Mouse (Mus musculus): ENCODE results near the gene Tfdp1. TPM values are rescaled to one million over a fixed set of nuclear protein-coding genes. Genes with fewer than 3 reads are reported as not detected.

Tfdp1 gene
- polyA plus RNA-seq, 1 experiment from 2014 or later = 88.3 TPM

DNA sequence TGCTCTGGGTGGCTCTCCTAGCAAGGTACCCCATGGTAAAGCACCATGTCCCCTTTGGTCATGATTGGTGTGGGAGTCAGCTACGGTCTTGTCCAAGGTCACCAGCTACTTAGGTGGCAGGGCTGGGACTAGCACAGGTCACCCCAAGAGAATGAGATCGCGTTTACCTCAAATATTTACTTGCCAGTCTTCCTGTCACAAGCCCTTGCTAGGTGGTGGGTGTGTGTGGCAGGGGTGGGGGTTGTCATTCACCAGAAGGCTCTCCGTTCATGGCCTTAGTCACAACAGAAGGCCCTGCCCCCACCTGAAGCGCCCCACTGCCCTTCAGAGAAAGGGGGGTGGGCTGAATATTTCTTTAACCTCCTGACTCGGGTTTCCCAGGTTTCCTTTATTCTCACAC, 65.0 kb downstream of the Tfdp1 start:
- Histone ChIP-seq H3K9me3 (no peaks in the 10 kb centered on the region), H3K36me3 (replicated peaks) (no peaks in the 10 kb centered on the region), H3K4me1 (no peaks in the 10 kb centered on the region), H3K4me3 (no peak overlapping the region), H3K9ac (no peak overlapping the region), H3K4me2 (no peak overlapping the region), H3K27ac (no peak overlapping the region), H3K27me3 (replicated peaks) (no peaks in the 10 kb centered on the region)
- 77% methylated on average over 6 of the region's 6 CpGs for WGBS
- no peak for ATAC-seq (replicated peaks)

DNA sequence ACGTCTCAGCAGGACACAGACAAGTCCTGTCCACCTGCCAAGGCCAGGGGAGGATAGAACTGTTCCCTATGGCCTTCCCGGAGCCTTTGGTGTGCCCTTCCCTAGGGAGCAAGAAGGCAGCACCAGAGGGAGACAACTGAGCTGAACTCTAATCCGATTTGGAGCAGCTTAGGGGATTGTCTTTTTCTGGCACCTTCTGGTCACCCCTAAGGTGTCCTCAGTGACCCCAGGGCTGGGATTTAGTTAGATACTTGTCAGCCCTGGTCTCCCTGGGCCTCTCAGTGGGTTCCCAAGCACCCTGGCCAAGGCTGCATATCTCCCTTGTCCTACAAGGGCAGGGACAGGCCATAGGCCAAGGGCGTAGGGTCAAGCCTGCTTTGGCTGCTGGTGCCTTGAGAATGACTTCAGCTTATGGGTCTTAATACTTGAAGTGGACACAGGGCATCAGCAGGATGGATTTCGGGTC, 66.1 kb downstream of the Tfdp1 start, which contains the start of gene Grk1:
TSS of gene Grk1 (plus strand) at position 416 of the 466 bp plus-strand sequence.
- Histone ChIP-seq H3K36me3 (replicated peaks) (no peaks in the 10 kb centered on the region), H3K4me3 (no peak within 1 kb of the TSS), H3K9me3 (no peaks in the 10 kb centered on the region), H3K27me3 (replicated peaks) (no peaks in the 10 kb centered on the region), H3K4me1 (no peaks in the 10 kb centered on the region), H3K4me2 (no peak within 1 kb of the TSS), H3K9ac (no peak within 1 kb of the TSS), H3K27ac (no peak within 1 kb of the TSS)
- no peak for ATAC-seq (replicated peaks)
- 82% methylated on average over 5 of the region's 5 CpGs for WGBS

DNA sequence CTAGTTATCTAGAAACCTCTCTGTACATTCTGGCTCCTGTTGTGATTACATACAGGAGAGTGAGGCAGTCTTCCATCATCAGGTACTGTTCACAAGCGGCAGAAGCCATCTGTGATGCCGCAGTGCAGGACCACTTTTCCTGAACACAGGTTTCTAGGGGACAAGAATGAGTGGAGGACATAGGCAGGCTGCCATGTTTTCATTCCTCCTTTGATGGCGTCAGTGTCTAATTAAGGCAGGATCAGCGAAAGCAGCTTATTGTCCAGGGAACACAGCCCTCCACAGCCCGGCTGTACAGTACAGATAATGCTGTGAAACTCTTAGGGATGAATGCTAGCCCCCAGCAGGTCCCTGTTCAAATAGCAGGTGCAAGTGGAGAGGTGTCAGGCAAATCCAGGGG, 67.5 kb downstream of the Tfdp1 start:
- Histone ChIP-seq H3K4me1 (no peaks in the 10 kb centered on the region), H3K4me3 (no peak overlapping the region), H3K9ac (no peak overlapping the region), H3K27me3 (replicated peaks) (no peaks in the 10 kb centered on the region), H3K4me2 (no peak overlapping the region), H3K27ac (no peak overlapping the region), H3K36me3 (replicated peaks) (no peaks in the 10 kb centered on the region), H3K9me3 (no peaks in the 10 kb centered on the region)
- 53% methylated on average over 5 of the region's 5 CpGs for WGBS
- no peak for ATAC-seq (replicated peaks)

DNA sequence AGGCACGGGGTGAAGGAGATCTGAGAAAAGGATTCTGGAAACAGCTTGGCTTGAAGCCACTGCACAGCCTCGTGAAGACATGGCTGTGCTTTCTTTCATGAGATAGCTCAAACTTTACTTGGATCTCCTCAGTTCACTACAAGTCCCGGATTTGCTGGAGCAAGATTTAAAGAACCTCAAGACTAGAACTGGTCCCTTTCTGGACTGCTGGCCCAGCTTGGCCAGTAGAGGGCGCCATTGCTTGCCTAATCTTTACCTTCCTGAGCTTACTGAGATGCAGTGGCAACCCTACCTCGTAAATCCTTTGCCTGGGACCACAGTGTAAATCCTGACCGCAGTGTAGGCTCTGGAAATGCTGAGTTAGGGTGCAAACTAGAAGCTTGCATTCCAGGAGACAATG, 73.0 kb downstream of the Tfdp1 start:
- WGBS = 27% methylated on average over 6 of the region's 6 CpGs
- Histone ChIP-seq H3K27me3 (replicated peaks) (no peaks in the 10 kb centered on the region), H3K36me3 (replicated peaks) (no peaks in the 10 kb centered on the region), H3K4me1 (no peaks in the 10 kb centered on the region), H3K4me3 (no peak overlapping the region), H3K9me3 (no peaks in the 10 kb centered on the region), H3K4me2 (no peak overlapping the region), H3K9ac (no peak overlapping the region), H3K27ac (no peak overlapping the region)
- ATAC-seq (replicated peaks) = no peak

DNA sequence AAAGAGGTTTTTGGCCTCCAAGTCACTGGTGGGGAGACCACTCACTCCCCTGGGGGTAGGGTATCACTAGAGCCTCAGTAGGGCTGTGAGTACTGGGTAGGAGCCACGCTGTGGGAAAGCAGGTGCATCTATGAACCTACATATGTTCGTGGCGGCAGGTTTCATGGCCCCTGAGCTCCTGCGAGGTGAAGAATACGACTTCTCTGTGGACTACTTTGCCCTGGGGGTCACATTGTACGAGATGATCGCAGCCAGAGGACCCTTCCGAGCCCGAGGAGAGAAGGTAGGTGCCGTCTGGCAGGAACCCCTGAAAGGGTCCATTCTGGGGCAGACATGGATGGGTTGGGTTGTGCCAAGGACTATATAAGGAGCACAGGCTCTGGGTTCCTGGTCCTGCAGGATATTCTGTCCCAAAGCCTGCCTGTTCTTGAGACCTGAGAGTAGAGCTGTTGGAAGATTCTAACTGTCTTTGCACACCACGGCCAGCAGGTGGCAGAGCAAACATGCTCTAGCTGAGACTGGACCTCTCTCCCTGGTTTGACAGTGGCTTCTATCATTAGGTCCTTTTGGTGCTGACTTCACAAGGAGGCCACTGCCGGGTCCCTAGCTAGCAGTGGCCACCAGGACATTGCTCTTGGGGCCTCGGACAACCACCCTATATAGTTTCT, 74.5 kb downstream of the Tfdp1 start:
- H3K4me2 ChIP-seq = no peak overlapping the region
- WGBS = 62% methylated on average over 13 of the region's 13 CpGs
- H3K4me1 ChIP-seq = no peaks in the 10 kb centered on the region
- H3K27ac ChIP-seq = no peak overlapping the region
- no peaks in the 10 kb centered on the region for H3K9me3 ChIP-seq
- H3K36me3 ChIP-seq (replicated peaks) = no peaks in the 10 kb centered on the region
- H3K27me3 ChIP-seq (replicated peaks) = no peaks in the 10 kb centered on the region
- no peak overlapping the region for H3K4me3 ChIP-seq
- no peak overlapping the region for H3K9ac ChIP-seq
- no peak for ATAC-seq (replicated peaks)

DNA sequence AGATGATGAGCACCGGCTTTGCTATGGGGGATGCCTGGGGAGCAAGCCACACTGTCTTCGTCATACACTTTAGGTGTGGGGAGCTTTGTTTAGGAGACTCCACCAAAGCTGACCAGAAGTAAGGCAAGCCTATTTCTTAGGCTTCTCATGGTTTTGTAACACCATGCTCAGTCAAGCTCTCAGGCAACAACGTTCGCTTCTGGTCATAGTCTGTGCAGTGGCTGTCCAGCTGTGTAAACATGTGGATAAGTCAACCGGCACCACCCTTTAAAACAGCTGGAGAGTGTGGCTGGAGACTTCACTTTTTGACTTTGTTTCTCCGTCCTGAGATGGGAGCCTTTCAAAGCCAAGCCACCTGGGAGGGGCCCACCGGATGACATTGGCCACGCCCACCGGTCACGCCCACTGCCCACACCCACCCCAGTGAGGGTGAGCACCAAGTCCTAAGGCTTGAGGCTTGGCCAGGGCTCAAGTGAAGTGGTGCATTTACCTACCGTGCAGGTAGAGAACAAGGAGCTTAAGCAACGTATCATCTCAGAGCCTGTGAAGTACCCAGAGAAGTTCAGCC, 75.4 kb downstream of the Tfdp1 start:
- Histone ChIP-seq H3K4me1 (no peaks in the 10 kb centered on the region), H3K9me3 (no peaks in the 10 kb centered on the region), H3K4me3 (no peak overlapping the region), H3K36me3 (replicated peaks) (no peaks in the 10 kb centered on the region), H3K27me3 (replicated peaks) (no peaks in the 10 kb centered on the region), H3K9ac (no peak overlapping the region), H3K27ac (no peak overlapping the region), H3K4me2 (no peak overlapping the region)
- ATAC-seq (replicated peaks) = no peak
- 60% methylated on average over 12 of the region's 12 CpGs for WGBS

DNA sequence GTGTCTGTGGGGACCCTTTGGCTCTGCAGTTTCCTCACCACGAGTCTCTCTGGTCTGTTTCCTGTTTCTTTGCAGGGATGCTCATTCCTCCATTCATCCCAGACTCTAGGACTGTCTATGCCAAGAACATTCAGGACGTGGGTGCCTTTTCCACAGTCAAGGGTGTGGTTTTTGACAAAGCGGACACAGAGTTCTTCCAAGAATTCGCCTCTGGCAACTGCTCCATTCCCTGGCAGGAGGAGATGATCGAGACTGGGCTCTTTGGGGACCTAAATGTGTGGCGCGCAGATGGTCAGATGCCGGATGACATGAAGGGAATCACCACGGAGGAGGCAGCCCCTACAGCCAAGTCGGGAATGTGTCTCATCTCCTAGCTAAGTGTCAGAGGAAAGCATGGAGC, 77.3 kb downstream of the Tfdp1 start:
- Histone ChIP-seq H3K36me3 (replicated peaks) (no peaks in the 10 kb centered on the region), H3K27ac (no peak overlapping the region), H3K9me3 (no peaks in the 10 kb centered on the region), H3K4me1 (no peaks in the 10 kb centered on the region), H3K4me2 (no peak overlapping the region), H3K27me3 (replicated peaks) (no peaks in the 10 kb centered on the region), H3K4me3 (no peak overlapping the region), H3K9ac (no peak overlapping the region)
- no peak for ATAC-seq (replicated peaks)
- WGBS = 80% methylated on average over 10 of the region's 10 CpGs

DNA sequence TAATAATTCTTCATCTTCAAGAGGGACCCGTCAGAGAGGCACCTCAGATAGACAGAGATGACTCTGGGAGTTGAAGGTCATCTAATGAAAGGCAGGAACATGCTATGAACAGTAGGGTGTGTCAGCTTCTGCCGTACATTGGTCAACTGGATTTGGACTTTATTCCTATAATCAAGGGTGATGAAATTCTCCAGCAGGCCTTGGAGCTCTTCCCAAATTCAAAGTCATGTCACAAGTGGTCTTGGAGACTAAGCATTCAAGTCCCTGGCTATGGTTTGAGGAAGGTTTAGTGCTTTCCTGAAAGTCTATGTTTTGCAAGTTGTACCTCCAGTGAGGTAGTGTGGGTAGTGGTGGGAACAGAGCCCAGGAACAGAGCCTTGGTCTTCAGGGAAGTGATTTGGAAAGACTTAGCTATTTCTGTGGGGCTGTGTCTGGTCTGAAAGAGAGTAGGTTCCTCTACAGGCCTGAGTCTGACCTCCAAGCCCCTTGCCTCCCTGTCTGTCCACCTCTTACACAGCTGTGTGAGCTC, 80.6 kb downstream of the Tfdp1 start:
- H3K9me3 ChIP-seq = no peaks in the 10 kb centered on the region
- H3K4me3 ChIP-seq = no peak overlapping the region
- ATAC-seq (replicated peaks) = no peak
- WGBS = 79% methylated on average over 2 of the region's 2 CpGs
- H3K27me3 ChIP-seq (replicated peaks) = no peaks in the 10 kb centered on the region
- H3K4me2 ChIP-seq = no peak overlapping the region
- no peak overlapping the region for H3K9ac ChIP-seq
- no peaks in the 10 kb centered on the region for H3K36me3 ChIP-seq (replicated peaks)
- H3K27ac ChIP-seq = no peak overlapping the region
- H3K4me1 ChIP-seq = no peaks in the 10 kb centered on the region

DNA sequence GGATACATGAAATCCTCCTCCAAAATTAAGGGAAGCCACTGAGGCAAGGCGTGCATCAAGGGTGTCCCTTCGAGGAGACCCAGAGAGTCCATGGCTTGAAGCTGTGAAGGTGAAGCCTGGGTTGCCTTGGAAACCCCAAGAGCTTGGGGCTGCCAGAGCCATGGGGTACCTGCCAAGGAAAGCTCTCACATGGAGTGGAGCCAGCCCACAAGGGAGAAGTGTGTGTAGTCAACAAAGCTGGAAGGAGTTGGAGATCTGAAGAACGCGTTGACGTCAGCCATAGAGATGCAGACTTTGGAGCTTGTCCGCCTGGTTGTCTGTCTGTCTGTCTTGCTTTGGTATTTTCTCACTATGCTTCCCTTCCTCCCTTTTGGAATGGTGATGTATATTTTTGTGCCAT, 82.4 kb downstream of the Tfdp1 start:
- no peak overlapping the region for H3K4me3 ChIP-seq
- H3K9me3 ChIP-seq = no peaks in the 10 kb centered on the region
- H3K27ac ChIP-seq = no peak overlapping the region
- no peak for ATAC-seq (replicated peaks)
- no peaks in the 10 kb centered on the region for H3K27me3 ChIP-seq (replicated peaks)
- no peaks in the 10 kb centered on the region for H3K4me1 ChIP-seq
- H3K36me3 ChIP-seq (replicated peaks) = no peaks in the 10 kb centered on the region
- no peak overlapping the region for H3K9ac ChIP-seq
- whole genome bisulfite sequencing = 91% methylated on average over 6 of the region's 6 CpGs
- H3K4me2 ChIP-seq = no peak overlapping the region

DNA sequence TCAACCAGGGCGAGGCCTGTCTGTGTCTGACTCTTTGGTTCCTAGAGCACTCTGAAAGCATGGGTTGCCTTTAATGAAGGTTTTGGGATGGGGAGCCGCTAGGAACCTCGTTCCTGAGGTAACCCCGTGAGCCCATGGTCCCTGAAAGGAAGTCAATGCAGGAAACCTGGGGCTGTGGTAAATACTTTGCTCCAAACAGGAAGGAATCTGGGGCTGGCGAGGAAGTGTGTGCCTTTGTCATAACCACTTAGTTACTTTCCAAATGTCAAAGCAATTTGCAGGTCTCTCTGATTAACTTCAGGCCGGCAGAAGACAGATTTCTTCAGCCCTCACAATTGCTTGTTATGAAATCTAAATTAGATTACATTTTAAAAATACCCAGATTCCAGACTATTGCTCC, 88.8 kb downstream of the Tfdp1 start:
- H3K4me1 ChIP-seq = no peaks in the 10 kb centered on the region
- H3K4me3 ChIP-seq = no peak overlapping the region
- 82% methylated on average over 6 of the region's 6 CpGs for WGBS
- no peak for ATAC-seq (replicated peaks)
- H3K27ac ChIP-seq = no peak overlapping the region
- no peaks in the 10 kb centered on the region for H3K27me3 ChIP-seq (replicated peaks)
- no peak overlapping the region for H3K9ac ChIP-seq
- no peaks in the 10 kb centered on the region for H3K36me3 ChIP-seq (replicated peaks)
- H3K4me2 ChIP-seq = no peak overlapping the region
- no peaks in the 10 kb centered on the region for H3K9me3 ChIP-seq

Other genes with a start within 250 kb of the Tfdp1 start
- 42.1 and 42.6 TPM in 2 replicates for gene Pcid2, start 233.3 kb upstream of the Tfdp1 start, polyA plus RNA-seq (2015; fragmentation: Nextera tagmentation; extraction: Ambion mirVana)
- 70.4 and 74.9 TPM in 2 replicates for gene Cul4a, start 233.1 kb upstream of the Tfdp1 start, polyA plus RNA-seq (2015; fragmentation: Nextera tagmentation; extraction: Ambion mirVana)
- 259 and 285 TPM in 2 replicates for gene Lamp1, start 179.6 kb upstream of the Tfdp1 start, polyA plus RNA-seq (2015; fragmentation: Nextera tagmentation; extraction: Ambion mirVana)
- gene Grtp1, start 138.1 kb upstream of the Tfdp1 start, polyA plus RNA-seq (2015; fragmentation: Nextera tagmentation; extraction: Ambion mirVana) = 15.9 and 16.3 TPM in 2 replicates
- gene Adprhl1, start 84.6 kb upstream of the Tfdp1 start, polyA plus RNA-seq (2015; fragmentation: Nextera tagmentation; extraction: Ambion mirVana) = 1.1 TPM in 1 of 2 replicates, not detected in the other
- gene Dcun1d2, start 50.6 kb upstream of the Tfdp1 start, polyA plus RNA-seq (2015; fragmentation: Nextera tagmentation; extraction: Ambion mirVana) = 33.8 and 36.8 TPM in 2 replicates
- 47.6 and 57.1 TPM in 2 replicates for gene Tmco3, start 50.6 kb upstream of the Tfdp1 start, polyA plus RNA-seq (2015; fragmentation: Nextera tagmentation; extraction: Ambion mirVana)
- not detected in 2 replicates for gene Atp4b, start 58.1 kb downstream of the Tfdp1 start, polyA plus RNA-seq (2015; fragmentation: Nextera tagmentation; extraction: Ambion mirVana)
- gene Grk1, start 66.3 kb downstream of the Tfdp1 start, polyA plus RNA-seq (2015; fragmentation: Nextera tagmentation; extraction: Ambion mirVana) = 0.03 TPM in 1 of 2 replicates, not detected in the other
- 0.37 and 0.61 TPM in 2 replicates for gene Tmem255b, start 96.4 kb downstream of the Tfdp1 start, polyA plus RNA-seq (2015; fragmentation: Nextera tagmentation; extraction: Ambion mirVana)
- gene Gas6, start 155.7 kb downstream of the Tfdp1 start, polyA plus RNA-seq (2015; fragmentation: Nextera tagmentation; extraction: Ambion mirVana) = 36.8 and 42.7 TPM in 2 replicates
- gene 1700029H14Rik, start 223.7 kb downstream of the Tfdp1 start, polyA plus RNA-seq (2015; fragmentation: Nextera tagmentation; extraction: Ambion mirVana) = not detected in 2 replicates

Data from midbrain, embryonic 15.5 days (tissue).